Mouse (Mus musculus): Measurements from ENCODE around the gene Gm10037. TPM values are rescaled to one million over a fixed set of nuclear protein-coding genes. Genes with fewer than 3 reads are reported as not detected.
A peak's percentile ranks its signal among the peaks of the same experiment; 100 is the strongest.
"Not testable (repeated sequence)": the region's sequence is repeated elsewhere in the genome, so short reads cannot be mapped to it uniquely, and the experiment has no call there.

Gm10037 gene
- polyA plus RNA-seq, 1 experiment from 2014 or later: 1.1 TPM

- Histone ChIP-seq H3K4me3 (ENCODE audit: low read depth, low read length) (no peak within 1 kb of the TSS), H3K9ac (ENCODE audit: low read length) (no peak within 1 kb of the TSS), H3K27ac (replicated peaks) (no peak within 1 kb of the TSS), H3K9me3 (ENCODE audit: control insufficient read depth, low read length) (no peaks in the 10 kb centered on the region), H3K4me1 (replicated peaks; ENCODE audit: control insufficient read depth, insufficient read depth) (no peaks in the 10 kb centered on the region), H3K36me3 (ENCODE audit: control insufficient read depth, insufficient read depth, low read length) (no peaks in the 10 kb centered on the region), H3K27me3 (ENCODE audit: control insufficient read depth, insufficient read depth, low read length) (no peaks in the 10 kb centered on the region), H3K4me2 (replicated peaks; ENCODE audit: low read depth) (no peak within 1 kb of the TSS)
- 73% methylated on average over 11 of the region's 11 CpGs for WGBS
- TF ChIP-seq EP300 (optimal IDR thresholded peaks at IDR 0.05) (no peak), CTCF (IDR thresholded peaks at IDR 0.05; ENCODE audit: low read depth) (no peak)
- DNase-seq (ENCODE audit: low spot score) (no peak), ATAC-seq (ENCODE audit: low FRiP score, low TSS enrichment) (no peak)
Observed at GRCm38 (mm10) chr13:67863026-67863425, 32.1 kb downstream of the Gm10037 start, which contains the start of gene BC048507. TSS of gene BC048507 (plus strand) at chr13:67863326.

- 42% methylated on average over 5 of the region's 5 CpGs for WGBS
- ATAC-seq (ENCODE audit: low FRiP score, low TSS enrichment): no peak
- Histone ChIP-seq H3K4me3 (ENCODE audit: low read depth, low read length) (no peak overlapping the region), H3K9ac (ENCODE audit: low read length) (no peak overlapping the region), H3K4me2 (replicated peaks; ENCODE audit: low read depth) (no peak overlapping the region), H3K27me3 (ENCODE audit: control insufficient read depth, insufficient read depth, low read length) (no peaks in the 10 kb centered on the region), H3K36me3 (ENCODE audit: control insufficient read depth, insufficient read depth, low read length) (no peaks in the 10 kb centered on the region), H3K4me1 (replicated peaks; ENCODE audit: control insufficient read depth, insufficient read depth) (no peaks in the 10 kb centered on the region), H3K27ac (replicated peaks) (no peak overlapping the region), H3K9me3 (ENCODE audit: control insufficient read depth, low read length) (no peaks in the 10 kb centered on the region)
- no peak for TF ChIP-seq EP300 (optimal IDR thresholded peaks at IDR 0.05)
- TF ChIP-seq CTCF (IDR thresholded peaks at IDR 0.05; ENCODE audit: low read depth): no peak
- DNase-seq (ENCODE audit: low spot score): no peak
Observed at GRCm38 (mm10) chr13:67864764-67865350, 34.0 kb downstream of the Gm10037 start.

GRCm38 (mm10) chr13:67867899-67868298 is 37.0 kb downstream of the Gm10037 start:
- Histone ChIP-seq H3K4me2 (replicated peaks; ENCODE audit: low read depth) (no peak overlapping the region), H3K4me3 (ENCODE audit: low read depth, low read length) (no peak overlapping the region), H3K9ac (ENCODE audit: low read length) (no peak overlapping the region), H3K4me1 (replicated peaks; ENCODE audit: control insufficient read depth, insufficient read depth) (no peaks in the 10 kb centered on the region), H3K36me3 (ENCODE audit: control insufficient read depth, insufficient read depth, low read length) (no peaks in the 10 kb centered on the region), H3K27ac (replicated peaks) (no peak overlapping the region), H3K9me3 (ENCODE audit: control insufficient read depth, low read length) (no peaks in the 10 kb centered on the region), H3K27me3 (ENCODE audit: control insufficient read depth, insufficient read depth, low read length) (no peaks in the 10 kb centered on the region)
- ATAC-seq (ENCODE audit: low FRiP score, low TSS enrichment): no peak
- WGBS: 28% methylated on average over 3 of the region's 3 CpGs
- TF ChIP-seq EP300 (optimal IDR thresholded peaks at IDR 0.05) (no peak), CTCF (IDR thresholded peaks at IDR 0.05; ENCODE audit: low read depth) (peak; percentile 55)
- DNase-seq (ENCODE audit: low spot score): no peak

GRCm38 (mm10) chr13:67876049-67876698 is 45.3 kb downstream of the Gm10037 start:
- not testable (repeated sequence) for H3K9me3 ChIP-seq (ENCODE audit: control insufficient read depth, low read length); DNase-seq (ENCODE audit: low spot score); H3K27me3 ChIP-seq (ENCODE audit: control insufficient read depth, insufficient read depth, low read length); H3K4me2 ChIP-seq (replicated peaks; ENCODE audit: low read depth); ATAC-seq (ENCODE audit: low FRiP score, low TSS enrichment); H3K36me3 ChIP-seq (ENCODE audit: control insufficient read depth, insufficient read depth, low read length); H3K9ac ChIP-seq (ENCODE audit: low read length); H3K4me1 ChIP-seq (replicated peaks; ENCODE audit: control insufficient read depth, insufficient read depth); H3K4me3 ChIP-seq (ENCODE audit: low read depth, low read length); H3K27ac ChIP-seq (replicated peaks)
- WGBS: 33% methylated on average over 7 of the region's 12 CpGs

GRCm38 (mm10) chr13:67876699-67877254 is 45.9 kb downstream of the Gm10037 start:
- no peaks in the 10 kb centered on the region for H3K4me1 ChIP-seq (replicated peaks; ENCODE audit: control insufficient read depth, insufficient read depth)
- H3K36me3 ChIP-seq (ENCODE audit: control insufficient read depth, insufficient read depth, low read length): no peaks in the 10 kb centered on the region
- no peaks in the 10 kb centered on the region for H3K9me3 ChIP-seq (ENCODE audit: control insufficient read depth, low read length)
- no peak overlapping the region for H3K27ac ChIP-seq (replicated peaks)
- no peak for DNase-seq (ENCODE audit: low spot score)
- no peak for TF ChIP-seq CTCF (IDR thresholded peaks at IDR 0.05; ENCODE audit: low read depth)
- TF ChIP-seq EP300 (optimal IDR thresholded peaks at IDR 0.05): no peak
- H3K27me3 ChIP-seq (ENCODE audit: control insufficient read depth, insufficient read depth, low read length): no peaks in the 10 kb centered on the region
- peak; percentile 29; the same call in 1 of the 2 replicates for ATAC-seq (ENCODE audit: low FRiP score, low TSS enrichment)
- no peak overlapping the region for H3K9ac ChIP-seq (ENCODE audit: low read length)
- WGBS: 38% methylated on average over 6 of the region's 7 CpGs
- no peak overlapping the region for H3K4me3 ChIP-seq (ENCODE audit: low read depth, low read length)
- no peak overlapping the region for H3K4me2 ChIP-seq (replicated peaks; ENCODE audit: low read depth)

DNA sequence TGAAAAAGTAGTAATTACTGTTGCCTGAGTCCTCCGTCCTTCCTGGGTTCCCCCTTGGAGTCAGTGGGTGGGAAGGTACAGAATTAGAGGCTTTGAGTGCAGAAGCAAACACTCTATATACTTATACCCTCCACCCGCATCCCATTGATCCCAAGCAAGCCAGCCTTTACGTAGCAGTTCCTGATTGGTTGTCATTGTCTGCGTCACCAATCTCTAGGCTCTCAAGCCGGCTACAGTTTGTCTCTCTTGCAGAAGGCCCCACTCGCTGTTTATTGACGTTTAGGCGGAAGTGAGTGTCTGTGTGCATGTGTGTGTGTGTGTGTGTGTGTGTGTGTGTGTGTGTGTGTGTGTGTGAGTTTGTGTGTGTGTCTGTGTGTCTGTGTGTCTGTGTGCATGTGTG is 53.1 kb downstream of the Gm10037 start:
- Histone ChIP-seq H3K9me3 (ENCODE audit: control insufficient read depth, low read length) (no peaks in the 10 kb centered on the region), H3K27me3 (ENCODE audit: control insufficient read depth, insufficient read depth, low read length) (no peaks in the 10 kb centered on the region), H3K4me2 (replicated peaks; ENCODE audit: low read depth) (no peak overlapping the region), H3K4me1 (replicated peaks; ENCODE audit: control insufficient read depth, insufficient read depth) (no peaks in the 10 kb centered on the region), H3K9ac (ENCODE audit: low read length) (no peak overlapping the region), H3K36me3 (ENCODE audit: control insufficient read depth, insufficient read depth, low read length) (no peaks in the 10 kb centered on the region), H3K27ac (replicated peaks) (no peak overlapping the region), H3K4me3 (ENCODE audit: low read depth, low read length) (no peak overlapping the region)
- DNase-seq (ENCODE audit: low spot score) (no peak), ATAC-seq (ENCODE audit: low FRiP score, low TSS enrichment) (no peak)
- WGBS: 88% methylated on average over 8 of the region's 8 CpGs
- TF ChIP-seq CTCF (IDR thresholded peaks at IDR 0.05; ENCODE audit: low read depth) (no peak), EP300 (optimal IDR thresholded peaks at IDR 0.05) (no peak)

Other genes with a start within 250 kb of the Gm10037 start
- gene Zfp729b, start 221.4 kb upstream of the Gm10037 start, polyA plus RNA-seq (2015; fragmentation: Nextera tagmentation; extraction: Ambion mirVana): 1.6 and 1.9 TPM in 2 replicates
- 0.08 TPM in 1 of 2 replicates, not detected in the other for gene Gm49345, start 193.3 kb upstream of the Gm10037 start, polyA plus RNA-seq (2015; fragmentation: Nextera tagmentation; extraction: Ambion mirVana)
- gene Zfp729a, start 193.3 kb upstream of the Gm10037 start, polyA plus RNA-seq (2015; fragmentation: Nextera tagmentation; extraction: Ambion mirVana): 1.2 and 1.6 TPM in 2 replicates
- 3.8 and 4.0 TPM in 2 replicates for gene Zfp738, start 144.0 kb upstream of the Gm10037 start, polyA plus RNA-seq (2015; fragmentation: Nextera tagmentation; extraction: Ambion mirVana)
- gene Zfp65, start 101.9 kb upstream of the Gm10037 start, polyA plus RNA-seq (2015; fragmentation: Nextera tagmentation; extraction: Ambion mirVana): 2.0 and 2.1 TPM in 2 replicates
- 2.1 and 2.2 TPM in 2 replicates for gene Zfp85, start 75.9 kb upstream of the Gm10037 start, polyA plus RNA-seq (2015; fragmentation: Nextera tagmentation; extraction: Ambion mirVana)
- gene Zfp493, start 51.4 kb upstream of the Gm10037 start, polyA plus RNA-seq (2015; fragmentation: Nextera tagmentation; extraction: Ambion mirVana): 0.62 and 0.74 TPM in 2 replicates
- gene Zfp273, start 17.4 kb upstream of the Gm10037 start, polyA plus RNA-seq (2015; fragmentation: Nextera tagmentation; extraction: Ambion mirVana): 2.3 and 3.2 TPM in 2 replicates
- not detected in 2 replicates for gene BC048507, start 32.2 kb downstream of the Gm10037 start, polyA plus RNA-seq (2015; fragmentation: Nextera tagmentation; extraction: Ambion mirVana)